Mouse (Mus musculus) ES-CJ7 (cell line): ENCODE measurements around the gene Bptf.
"Not testable (repeated sequence)": the region's sequence is repeated elsewhere in the genome, so short reads cannot be mapped to it uniquely, and the experiment has no call there.

Experiments
- DNase-seq: peaks from one replicate; pipeline ENCODE4 v3.0.0; 2011; ENCODE audit warnings: low read depth, low spot score

Gene Bptf

DNA sequence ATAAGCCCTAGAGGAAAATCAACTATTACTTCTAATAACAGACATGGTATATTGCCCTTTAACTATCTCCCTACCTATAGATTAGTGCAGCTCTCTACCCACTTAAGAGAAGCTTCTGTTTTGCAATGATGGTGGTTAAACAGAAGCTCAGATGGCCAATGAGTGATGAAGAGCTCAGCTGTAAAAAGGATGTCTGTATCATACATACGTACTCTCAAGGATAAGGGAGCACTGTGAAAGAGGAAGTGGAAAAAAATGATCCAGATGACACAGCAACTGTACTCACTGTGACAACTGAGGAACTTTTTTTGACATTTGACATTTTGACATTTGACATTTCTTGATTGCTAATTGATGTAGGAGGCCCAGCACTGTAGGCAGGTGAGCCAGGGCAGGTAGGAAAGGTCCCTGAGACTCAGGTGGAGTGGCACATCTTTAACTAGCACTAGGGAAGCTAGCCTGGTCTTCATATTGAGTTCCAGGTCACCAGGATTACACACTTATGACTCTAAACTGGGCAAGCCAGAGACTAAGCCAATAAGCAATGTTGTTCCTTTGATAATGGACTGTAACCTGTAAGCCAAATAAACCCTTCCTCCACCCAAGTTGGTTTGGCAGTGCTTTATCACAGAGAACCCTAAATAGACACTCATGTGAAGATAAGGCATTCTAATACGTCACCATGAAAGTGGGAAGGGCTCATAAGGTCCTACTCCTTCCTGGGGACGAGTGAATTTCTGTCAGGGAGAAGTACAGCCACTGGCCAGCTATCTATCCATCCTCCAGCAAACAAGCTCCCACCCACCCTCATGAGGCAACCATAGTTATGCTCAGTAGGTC lies 137.5 kb downstream of the Bptf start:
- DNase-seq: no peak

DNA sequence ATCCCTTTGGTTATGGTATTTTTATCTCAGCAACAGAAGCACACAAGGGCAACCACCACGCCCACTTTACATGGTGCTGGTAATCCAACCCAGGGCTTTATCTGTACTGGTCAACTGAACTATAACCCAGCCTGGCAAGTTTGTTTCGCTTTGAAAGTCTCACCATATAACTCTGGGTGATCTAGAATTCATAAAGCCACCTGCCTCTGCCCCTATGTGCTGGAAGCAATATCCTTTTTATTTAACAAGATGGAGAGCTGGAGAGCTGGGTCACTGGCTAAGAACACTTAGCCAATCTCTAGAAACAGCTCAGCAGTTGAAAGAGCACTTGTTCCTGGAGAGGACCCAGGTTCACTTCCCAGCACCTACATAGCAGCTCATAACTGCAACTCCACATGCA lies 144.5 kb downstream of the Bptf start:
- DNase-seq: no peak

DNA sequence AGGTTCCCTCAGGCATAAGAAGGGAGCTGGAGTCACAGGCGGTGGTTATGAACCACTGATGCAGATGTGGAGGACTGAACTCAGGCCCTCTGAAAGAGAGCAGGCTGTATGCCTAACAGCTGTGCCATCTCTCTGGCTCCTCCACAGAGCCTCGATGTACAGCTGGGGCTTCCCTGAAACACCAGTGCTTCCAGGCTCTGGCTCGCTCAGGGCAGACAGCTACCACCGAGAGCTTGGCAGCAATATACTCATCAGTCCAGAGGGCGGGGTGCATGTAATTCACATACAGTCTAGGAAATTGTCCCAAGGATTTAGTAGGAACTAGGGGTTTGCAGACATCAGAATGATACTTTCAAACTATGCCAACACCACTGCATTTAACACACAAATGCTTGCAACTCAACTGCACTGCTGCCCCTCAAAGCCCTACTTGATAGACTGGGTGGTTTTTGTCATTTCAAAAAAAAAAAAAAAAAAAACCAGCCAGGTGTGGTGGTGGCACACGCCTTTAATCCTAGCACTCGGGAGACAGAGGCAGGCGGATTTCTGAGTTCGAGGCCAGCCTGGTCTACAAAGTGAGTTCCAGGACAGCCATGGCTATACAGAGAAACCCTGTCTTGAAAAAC lies 145.8 kb downstream of the Bptf start:
- not testable (repeated sequence) for DNase-seq
